Mouse (Mus musculus): ENCODE data around the gene Rnf207. TPM values are rescaled to one million over a fixed set of nuclear protein-coding genes. Genes with fewer than 3 reads are reported as not detected.
A peak's percentile ranks its signal among the peaks of the same experiment; 100 is the strongest.

Gene Rnf207
- polyA plus RNA-seq, 1 experiment from 2014 or later, result 2.4 TPM

GRCm38 (mm10) chr4:152338419-152339292 lies 19.9 kb upstream of the Rnf207 start, which contains the start of gene Chd5:
Gene Chd5 (plus strand): TSS chr4:152338651.
- no peaks in the 10 kb centered on the region for H3K9me3 ChIP-seq (replicated peaks; ENCODE audit: control insufficient read depth, low read length)
- peak within 1 kb of the TSS; percentile 82 for H3K27ac ChIP-seq (ENCODE audit: low read depth, low read length)
- peak; percentile 65 for ATAC-seq
- DNase-seq (ENCODE audit: low spot score), result peak; percentile 50
- WGBS, result under 1% methylated on average over 38 of the region's 120 CpGs
- H3K4me1 ChIP-seq (ENCODE audit: control insufficient read depth, insufficient read depth, low read length), result peaks cover 11% of the 10 kb centered on the region; the same call in 1 of the 2 replicates
- peak within 1 kb of the TSS; percentile 83 for H3K9ac ChIP-seq (ENCODE audit: low read length)
- H3K27me3 ChIP-seq (replicated peaks; ENCODE audit: control insufficient read depth, insufficient read depth, low read length), result 0 out of 2 replicates have a peak, but pooled peaks cover 5% of the 10 kb centered on the region
- peak within 1 kb of the TSS; percentile 100 for H3K4me2 ChIP-seq (ENCODE audit: low read length)
- H3K4me3 ChIP-seq (ENCODE audit: low read depth, low read length), result peak within 1 kb of the TSS; percentile 71
- peaks cover 21% of the 10 kb centered on the region for H3K36me3 ChIP-seq (ENCODE audit: control insufficient read depth, insufficient read depth, low read length)

GRCm38 (mm10) chr4:152337772-152338171 lies 19.0 kb upstream of the Rnf207 start:
- no peak overlapping the region for H3K4me2 ChIP-seq (ENCODE audit: low read length)
- DNase-seq (ENCODE audit: low spot score) (no peak), ATAC-seq (no peak)
- H3K9me3 ChIP-seq (replicated peaks; ENCODE audit: control insufficient read depth, low read length), result no peaks in the 10 kb centered on the region
- WGBS, result 24% methylated on average over 6 of the region's 6 CpGs
- H3K4me3 ChIP-seq (ENCODE audit: low read depth, low read length), result no peak overlapping the region
- no peak overlapping the region for H3K9ac ChIP-seq (ENCODE audit: low read length)
- H3K27ac ChIP-seq (ENCODE audit: low read depth, low read length), result no peak overlapping the region
- 0 out of 2 replicates have a peak, but pooled peaks cover 5% of the 10 kb centered on the region for H3K27me3 ChIP-seq (replicated peaks; ENCODE audit: control insufficient read depth, insufficient read depth, low read length)
- H3K36me3 ChIP-seq (ENCODE audit: control insufficient read depth, insufficient read depth, low read length), result peaks cover 30% of the 10 kb centered on the region
- peaks cover 11% of the 10 kb centered on the region; the same call in 1 of the 2 replicates for H3K4me1 ChIP-seq (ENCODE audit: control insufficient read depth, insufficient read depth, low read length)

GRCm38 (mm10) chr4:152333587-152333986 lies 14.8 kb upstream of the Rnf207 start:
- WGBS, result 92% methylated on average over 12 of the region's 12 CpGs
- DNase-seq (ENCODE audit: low spot score) (no peak), ATAC-seq (no peak)
- H3K36me3 ChIP-seq (ENCODE audit: control insufficient read depth, insufficient read depth, low read length), result peaks cover 72% of the 10 kb centered on the region
- H3K4me1 ChIP-seq (ENCODE audit: control insufficient read depth, insufficient read depth, low read length), result no peaks in the 10 kb centered on the region
- H3K27ac ChIP-seq (ENCODE audit: low read depth, low read length), result no peak overlapping the region
- no peak overlapping the region for H3K4me3 ChIP-seq (ENCODE audit: low read depth, low read length)
- H3K27me3 ChIP-seq (replicated peaks; ENCODE audit: control insufficient read depth, insufficient read depth, low read length), result no peaks in the 10 kb centered on the region
- H3K9me3 ChIP-seq (replicated peaks; ENCODE audit: control insufficient read depth, low read length), result no peaks in the 10 kb centered on the region
- no peak overlapping the region for H3K9ac ChIP-seq (ENCODE audit: low read length)
- H3K4me2 ChIP-seq (ENCODE audit: low read length), result no peak overlapping the region

- Histone ChIP-seq H3K9ac (ENCODE audit: low read length) (no peak overlapping the region), H3K36me3 (ENCODE audit: control insufficient read depth, insufficient read depth, low read length) (peaks cover 77% of the 10 kb centered on the region)
These were observed 14.2 kb upstream of the Rnf207 start for GRCm38 (mm10) chr4:152332952-152333351.

DNA sequence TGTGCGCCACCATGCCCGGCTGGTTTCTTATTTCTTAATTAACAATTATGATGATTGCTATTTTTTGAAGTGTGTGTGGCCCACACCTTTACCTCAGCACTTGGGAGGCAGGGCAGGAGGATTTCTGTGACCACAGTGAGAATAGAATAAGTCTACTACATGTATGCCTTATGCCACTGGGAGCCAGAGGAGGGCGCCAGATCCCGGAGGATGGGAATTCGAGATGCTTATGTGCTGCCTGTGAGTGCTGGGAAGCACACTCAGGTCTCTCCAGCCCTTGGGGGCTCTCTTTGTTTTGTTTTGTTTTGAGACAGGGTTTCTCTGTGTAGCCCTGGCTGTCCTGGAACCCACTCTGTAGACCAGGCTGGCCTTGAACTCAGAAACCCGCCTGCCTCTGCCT lies 9.9 kb upstream of the Rnf207 start:
- Histone ChIP-seq H3K9me3 (replicated peaks; ENCODE audit: control insufficient read depth, low read length) (no peaks in the 10 kb centered on the region), H3K4me2 (ENCODE audit: low read length) (no peak overlapping the region), H3K36me3 (ENCODE audit: control insufficient read depth, insufficient read depth, low read length) (peaks cover 59% of the 10 kb centered on the region), H3K9ac (ENCODE audit: low read length) (no peak overlapping the region), H3K4me3 (ENCODE audit: low read depth, low read length) (no peak overlapping the region), H3K4me1 (ENCODE audit: control insufficient read depth, insufficient read depth, low read length) (peaks cover 7% of the 10 kb centered on the region; the same call in 1 of the 2 replicates), H3K27ac (ENCODE audit: low read depth, low read length) (no peak overlapping the region), H3K27me3 (replicated peaks; ENCODE audit: control insufficient read depth, insufficient read depth, low read length) (no peaks in the 10 kb centered on the region)
- ATAC-seq (no peak), DNase-seq (ENCODE audit: low spot score) (peak; percentile 28)
- 74% methylated on average over 6 of the region's 6 CpGs for WGBS

More at GRCm38 (mm10) chr4:152332952-152333351, 14.2 kb upstream of the Rnf207 start:
- peak; percentile 63; the same call in 1 of the 2 replicates for ATAC-seq
- peak; percentile 85 for DNase-seq (ENCODE audit: low spot score)
- no peak overlapping the region for H3K4me2 ChIP-seq (ENCODE audit: low read length)
- H3K4me1 ChIP-seq (ENCODE audit: control insufficient read depth, insufficient read depth, low read length), result no peaks in the 10 kb centered on the region
- 34% methylated on average over 2 of the region's 2 CpGs for WGBS
- H3K27ac ChIP-seq (ENCODE audit: low read depth, low read length), result no peak overlapping the region
- H3K9me3 ChIP-seq (replicated peaks; ENCODE audit: control insufficient read depth, low read length), result no peaks in the 10 kb centered on the region
- no peaks in the 10 kb centered on the region for H3K27me3 ChIP-seq (replicated peaks; ENCODE audit: control insufficient read depth, insufficient read depth, low read length)
- no peak overlapping the region for H3K4me3 ChIP-seq (ENCODE audit: low read depth, low read length)

DNA sequence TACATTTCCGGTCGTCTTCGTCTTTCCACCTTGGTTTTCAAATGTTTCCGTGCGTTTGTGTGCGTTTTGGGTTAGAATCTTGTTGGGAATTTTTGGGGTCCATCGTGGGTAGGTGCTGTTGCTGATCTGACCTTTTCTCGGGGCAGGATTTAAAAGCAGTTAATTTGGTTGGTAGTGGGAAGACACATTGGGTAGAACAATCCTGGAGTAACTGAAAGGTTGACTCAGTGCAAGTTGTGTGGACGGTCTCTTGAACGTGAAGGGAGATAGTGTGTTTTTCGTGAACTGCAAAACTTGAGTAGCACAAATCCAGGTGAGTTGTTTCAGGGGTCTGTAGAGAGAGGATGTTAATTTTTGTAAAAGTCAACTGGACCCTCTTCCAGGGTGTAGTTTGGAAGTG lies 7.8 kb upstream of the Rnf207 start:
- peaks cover 7% of the 10 kb centered on the region; the same call in 1 of the 2 replicates for H3K4me1 ChIP-seq (ENCODE audit: control insufficient read depth, insufficient read depth, low read length)
- no peak for DNase-seq (ENCODE audit: low spot score)
- ATAC-seq, result no peak
- H3K27me3 ChIP-seq (replicated peaks; ENCODE audit: control insufficient read depth, insufficient read depth, low read length), result no peaks in the 10 kb centered on the region
- H3K4me3 ChIP-seq (ENCODE audit: low read depth, low read length), result peak overlapping the region; percentile 97
- peaks cover 38% of the 10 kb centered on the region for H3K36me3 ChIP-seq (ENCODE audit: control insufficient read depth, insufficient read depth, low read length)
- 2% methylated on average over 11 of the region's 11 CpGs for WGBS
- no peak overlapping the region for H3K27ac ChIP-seq (ENCODE audit: low read depth, low read length)
- H3K4me2 ChIP-seq (ENCODE audit: low read length), result peak overlapping the region; percentile 89
- no peaks in the 10 kb centered on the region for H3K9me3 ChIP-seq (replicated peaks; ENCODE audit: control insufficient read depth, low read length)
- peak overlapping the region; percentile 93 for H3K9ac ChIP-seq (ENCODE audit: low read length)

DNA sequence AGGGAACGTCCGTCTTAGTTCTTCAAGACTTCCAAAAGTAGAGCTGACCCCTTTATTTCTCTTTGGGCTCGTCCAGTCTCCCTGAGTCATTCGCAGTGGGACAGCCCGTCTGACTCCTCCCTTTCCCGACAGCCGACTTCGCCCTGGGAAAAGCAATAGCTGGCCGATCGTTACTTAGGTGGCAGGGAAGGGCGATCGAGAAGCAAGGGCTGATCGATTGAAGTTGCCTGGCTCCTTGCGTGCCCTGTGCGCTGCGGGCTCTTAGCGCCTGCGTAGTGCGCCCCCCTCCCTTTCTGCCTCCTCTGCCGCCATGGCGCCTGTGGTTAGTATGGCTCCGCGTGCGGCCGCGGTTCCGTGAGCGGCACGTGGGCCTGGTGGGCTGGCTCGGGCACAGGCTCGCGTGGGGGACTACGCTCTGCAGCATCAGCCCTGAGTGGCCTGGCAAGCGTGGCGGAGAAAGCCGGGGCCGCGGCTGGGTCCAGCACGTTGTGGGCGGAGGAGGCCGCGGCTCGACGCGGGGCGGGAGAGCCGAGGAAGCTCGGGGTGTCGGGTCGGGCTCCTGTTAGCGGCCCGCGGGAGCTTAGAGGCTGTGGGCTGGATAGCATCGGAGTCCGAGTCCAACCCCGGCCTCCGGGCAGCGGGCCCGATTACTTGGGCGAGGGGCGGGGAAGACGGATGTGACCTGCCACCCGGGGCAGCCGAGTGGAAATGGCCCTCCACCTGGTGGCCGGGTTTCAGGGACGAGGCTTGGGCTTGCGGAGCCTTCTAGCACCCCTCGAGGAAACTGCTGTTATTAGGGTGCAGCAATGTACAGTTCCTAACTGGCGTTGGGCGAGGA lies 7.0 kb upstream of the Rnf207 start, which contains the start of gene Rpl22:
Gene Rpl22 (plus strand): TSS at position 169 of the 838 bp plus-strand sequence.
- no peaks in the 10 kb centered on the region for H3K9me3 ChIP-seq (replicated peaks; ENCODE audit: control insufficient read depth, low read length)
- peak within 1 kb of the TSS; percentile 93 for H3K9ac ChIP-seq (ENCODE audit: low read length)
- H3K27me3 ChIP-seq (replicated peaks; ENCODE audit: control insufficient read depth, insufficient read depth, low read length), result no peaks in the 10 kb centered on the region
- H3K4me3 ChIP-seq (ENCODE audit: low read depth, low read length), result peak within 1 kb of the TSS; percentile 97
- under 1% methylated on average over 69 of the region's 70 CpGs for WGBS
- H3K4me1 ChIP-seq (ENCODE audit: control insufficient read depth, insufficient read depth, low read length), result peaks cover 7% of the 10 kb centered on the region; the same call in 1 of the 2 replicates
- H3K27ac ChIP-seq (ENCODE audit: low read depth, low read length), result peak within 1 kb of the TSS; percentile 48
- peaks cover 30% of the 10 kb centered on the region for H3K36me3 ChIP-seq (ENCODE audit: control insufficient read depth, insufficient read depth, low read length)
- H3K4me2 ChIP-seq (ENCODE audit: low read length), result peak within 1 kb of the TSS; percentile 89
- ATAC-seq (peak; percentile 98), DNase-seq (ENCODE audit: low spot score) (peak; percentile 99)

DNA sequence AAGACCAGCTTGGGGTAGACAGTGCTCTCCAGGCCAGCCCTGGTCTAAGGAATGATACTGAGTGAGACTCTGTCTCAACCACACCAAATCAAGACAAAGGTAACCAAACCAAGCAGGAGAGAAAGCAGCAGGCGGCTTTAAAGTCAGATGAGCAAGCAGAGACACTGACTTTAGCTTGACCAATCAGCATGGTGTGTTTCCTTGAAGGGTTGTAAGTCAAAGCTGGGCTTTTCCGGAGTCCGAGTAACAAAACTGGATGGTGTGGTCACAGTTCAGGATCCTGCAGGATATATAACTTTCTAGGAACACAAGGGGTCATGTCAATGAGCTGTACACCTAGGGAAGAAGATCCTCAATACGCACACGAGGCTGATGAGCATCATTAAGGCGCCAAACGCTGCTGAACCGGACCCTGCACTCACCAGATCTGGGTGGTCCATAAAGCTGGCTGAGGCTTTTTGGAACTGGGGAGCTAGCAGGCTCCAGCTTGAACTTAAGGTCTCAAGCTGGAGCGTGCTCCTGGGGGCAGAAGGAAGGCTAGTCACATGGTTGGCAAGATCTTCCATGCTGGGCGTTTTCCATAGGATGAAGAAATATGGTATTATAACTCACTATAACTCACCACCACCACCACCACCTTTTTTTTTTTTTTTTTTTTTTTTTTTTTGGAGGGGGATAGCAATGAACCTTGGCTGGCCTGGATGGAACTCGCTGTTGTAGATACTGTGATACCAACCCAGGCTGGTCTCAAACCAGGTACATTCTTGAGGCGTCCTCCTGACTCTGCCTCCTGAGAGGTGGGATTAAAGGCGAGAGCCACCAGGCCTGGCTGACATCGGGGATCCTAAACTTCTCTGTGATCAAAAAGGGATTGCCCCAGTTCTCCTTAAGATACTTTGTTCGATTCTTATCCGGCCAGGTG lies 6.1 kb upstream of the Rnf207 start:
- WGBS, result 57% methylated on average over 16 of the region's 16 CpGs
- Histone ChIP-seq H3K9ac (ENCODE audit: low read length) (0 out of 2 replicates have a peak overlapping the region, but pooled peaks have one; percentile 29), H3K4me3 (ENCODE audit: low read depth, low read length) (peak overlapping the region; percentile 97; the same call in 1 of the 2 replicates), H3K27ac (ENCODE audit: low read depth, low read length) (no peak overlapping the region), H3K9me3 (replicated peaks; ENCODE audit: control insufficient read depth, low read length) (no peaks in the 10 kb centered on the region), H3K27me3 (replicated peaks; ENCODE audit: control insufficient read depth, insufficient read depth, low read length) (no peaks in the 10 kb centered on the region), H3K36me3 (ENCODE audit: control insufficient read depth, insufficient read depth, low read length) (peaks cover 21% of the 10 kb centered on the region), H3K4me1 (ENCODE audit: control insufficient read depth, insufficient read depth, low read length) (peaks cover 7% of the 10 kb centered on the region; the same call in 1 of the 2 replicates), H3K4me2 (ENCODE audit: low read length) (peak overlapping the region; percentile 32)
- peak; percentile 40 for ATAC-seq
- DNase-seq (ENCODE audit: low spot score), result no peak

Data from forebrain, embryonic 14.5 days (tissue).